Mouse (Mus musculus) A20 (cell line): Measurements from ENCODE around the gene Pccb.
A peak's percentile ranks its signal among the peaks of the same experiment; 100 is the strongest.

Source experiments
- DNase-seq: peaks from one replicate; pipeline ENCODE4 v3.0.0-alpha.2; 2011; ENCODE audit warnings: low read depth, low spot score

The Pccb gene

DNA sequence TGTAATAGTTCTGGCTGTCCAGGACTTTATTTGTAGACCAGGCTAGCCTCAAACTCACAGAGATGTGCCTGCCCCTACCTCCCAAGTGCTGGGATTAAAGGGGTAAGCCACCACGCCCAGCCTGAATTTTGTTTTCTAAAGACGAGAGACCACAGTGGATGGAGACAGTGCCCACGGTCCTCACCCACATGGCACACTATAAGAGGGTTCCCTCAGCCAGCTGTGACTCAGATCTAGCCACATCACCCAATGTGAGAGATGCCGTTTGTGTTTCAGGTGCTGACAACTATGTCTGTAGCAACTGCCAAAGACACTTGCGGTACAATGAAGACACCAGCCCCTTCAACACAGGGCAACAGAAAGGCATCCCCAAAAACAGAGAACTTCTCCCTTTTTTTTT, 47.7 kb downstream of the Pccb start:
- no peak for DNase-seq

DNA sequence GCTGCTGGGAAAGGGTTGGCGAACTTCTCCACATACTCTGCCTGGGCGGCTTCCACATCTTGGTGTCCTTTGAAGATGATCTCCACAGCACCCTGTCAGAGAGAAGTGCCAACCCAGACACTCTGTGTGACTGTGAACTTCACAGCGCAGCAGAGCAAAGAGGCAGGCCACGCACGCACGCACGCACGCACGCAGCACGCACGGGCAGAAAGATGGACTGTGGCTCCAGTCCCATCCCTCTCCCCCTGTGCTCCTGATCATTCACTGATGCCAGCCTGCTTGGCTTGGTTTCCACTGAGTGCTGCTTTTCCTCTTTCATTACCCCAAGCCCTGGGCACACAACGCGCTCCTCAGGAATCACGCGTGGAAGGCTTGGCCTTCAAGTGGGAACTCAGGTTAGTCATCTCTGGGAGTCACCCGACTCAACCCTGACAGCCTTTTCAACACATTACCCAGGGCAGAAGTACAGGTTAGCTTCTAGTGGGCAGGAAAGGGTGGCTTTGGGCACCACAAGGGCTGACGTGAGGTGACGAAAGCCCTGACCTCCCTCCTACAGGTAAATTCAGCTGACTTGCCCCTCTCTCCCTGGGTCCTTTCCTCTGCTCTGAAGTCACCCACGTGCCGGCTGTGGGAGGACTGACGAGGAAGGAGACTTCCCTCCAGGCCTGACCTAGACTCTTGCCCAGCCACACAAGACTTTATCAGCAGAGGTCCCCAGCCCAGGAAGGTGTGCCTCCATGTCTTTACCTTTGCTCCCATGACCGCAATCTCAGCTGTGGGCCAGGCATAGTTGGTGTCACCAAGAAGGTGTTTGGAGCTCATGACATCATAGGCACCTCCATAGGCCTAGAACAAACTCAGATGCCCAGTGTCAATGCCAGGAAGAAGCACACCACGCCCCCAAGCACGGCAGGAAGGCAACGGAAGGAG, 50.1 kb downstream of the Pccb start:
- no peak for DNase-seq

DNA sequence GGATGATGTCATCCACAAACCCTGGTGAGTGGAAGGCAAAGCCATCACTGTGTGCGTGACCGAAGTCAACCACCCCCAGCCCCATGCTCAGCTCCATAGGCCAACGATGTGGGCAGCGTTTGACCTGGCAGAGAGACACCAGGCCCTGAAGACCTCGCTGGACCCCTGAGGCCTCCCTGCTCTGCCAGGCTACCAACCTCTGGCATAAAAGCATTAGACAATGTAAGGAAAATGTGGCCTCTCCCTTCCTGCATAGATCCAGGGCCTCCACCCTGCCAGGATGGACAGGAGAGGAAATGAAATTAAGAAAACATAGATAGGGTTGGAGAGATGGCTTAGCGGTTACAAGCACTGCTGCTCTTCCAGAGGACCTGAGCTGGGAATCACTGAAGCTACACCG, 51.9 kb downstream of the Pccb start:
- no peak for DNase-seq

- DNase-seq: no peak
Observed at GRCm38 (mm10) chr9:100979260-100979659, 55.4 kb downstream of the Pccb start.

- DNase-seq: no peak
Observed at GRCm38 (mm10) chr9:100978666-100979065, 56.0 kb downstream of the Pccb start.

- no peak for DNase-seq
Observed at GRCm38 (mm10) chr9:100969461-100969860, 65.2 kb downstream of the Pccb start.

GRCm38 (mm10) chr9:100964106-100964505, 70.6 kb downstream of the Pccb start:
- no peak for DNase-seq

DNA sequence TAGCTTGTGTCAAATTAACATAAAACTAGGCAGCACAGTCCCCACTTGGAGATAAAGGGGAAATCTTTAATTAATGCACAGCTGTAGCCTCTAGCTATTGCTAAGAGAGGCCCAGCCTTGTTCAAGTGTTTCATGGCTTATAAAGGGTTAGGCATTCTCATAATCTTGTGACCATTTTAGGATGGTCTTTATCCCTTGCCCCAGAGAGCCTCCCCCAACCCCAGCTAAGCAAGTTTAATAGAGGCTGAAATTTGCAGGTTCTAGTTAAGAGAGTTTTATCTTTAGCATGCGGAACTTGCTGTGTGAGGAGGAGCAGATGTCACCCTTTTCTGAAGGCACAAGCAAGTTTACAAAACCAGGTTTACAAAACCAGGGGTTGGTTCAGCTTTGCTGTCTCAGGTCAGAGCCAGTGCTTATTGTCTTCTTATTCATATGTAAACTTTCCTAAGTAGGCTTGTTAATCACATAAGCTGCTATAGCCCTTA, 71.2 kb downstream of the Pccb start:
- no peak for DNase-seq

- DNase-seq: no peak
Observed at GRCm38 (mm10) chr9:100962903-100963427, 71.7 kb downstream of the Pccb start.

GRCm38 (mm10) chr9:100951481-100951880, 83.2 kb downstream of the Pccb start:
- DNase-seq: peak; percentile 57

- DNase-seq: no peak
Observed at GRCm38 (mm10) chr9:100944677-100945365, 89.9 kb downstream of the Pccb start.

- no peak for DNase-seq
Observed at GRCm38 (mm10) chr9:100942042-100942441, 92.7 kb downstream of the Pccb start.
